Mouse (Mus musculus) hindbrain, embryonic 16.5 days (tissue): ENCODE data around the gene Echdc3. TPM values are rescaled to one million over a fixed set of nuclear protein-coding genes. Genes with fewer than 3 reads are reported as not detected.

Experiments
- ATAC-seq: fragments of 200-750 bp; cut with Nextera tagmentation; 2 replicates; pipeline ENCODE4 v1.8.0; 2017; ENCODE audit warnings: moderate TSS enrichment, moderate library complexity
- H3K27ac ChIP-seq: fragments of 300-500 bp; sonication (generic); 2 replicates; pipeline ENCODE4 v1.5.1; 2014; ENCODE audit warnings: low read depth, mild to moderate bottlenecking, control low read depth, low read length, moderate library complexity
- H3K27me3 ChIP-seq: fragments of 300-500 bp; sonication (generic); replicated peaks from 2 replicates; pipeline ENCODE4 v1.6.1; 2014; ENCODE audit warnings: low read length; ENCODE audit not compliant: control insufficient read depth, insufficient read depth
- H3K36me3 ChIP-seq: fragments of 300-500 bp; sonication (generic); 2 replicates; pipeline ENCODE4 v1.6.1; 2014; ENCODE audit warnings: mild to moderate bottlenecking, low read length, moderate library complexity, mixed read lengths; ENCODE audit not compliant: control insufficient read depth, insufficient read depth
- H3K4me1 ChIP-seq: fragments of 300-500 bp; sonication (generic); 2 replicates; pipeline ENCODE4 v1.6.1; 2014; ENCODE audit warnings: low read depth, low read length; ENCODE audit not compliant: control insufficient read depth, insufficient read depth
- H3K4me2 ChIP-seq: fragments of 300-500 bp; sonication (generic); 2 replicates; pipeline ENCODE4 v1.6.1; 2014; ENCODE audit warnings: mild to moderate bottlenecking, low read length, control low read depth, moderate library complexity
- H3K4me3 ChIP-seq: fragments of 300-500 bp; sonication (generic); 2 replicates; pipeline ENCODE4 v1.5.1; 2014; ENCODE audit warnings: mild to moderate bottlenecking, low read length, control low read depth, moderate library complexity
- H3K9ac ChIP-seq: fragments of 300-500 bp; sonication (generic); 2 replicates; pipeline ENCODE4 v1.6.1; 2014; ENCODE audit warnings: low read depth, mild to moderate bottlenecking, control low read depth, low read length, moderate library complexity
- H3K9me3 ChIP-seq: fragments of 300-500 bp; sonication (generic); 2 replicates; pipeline ENCODE4 v1.6.1; 2014; ENCODE audit warnings: mild to moderate bottlenecking, low read length, moderate library complexity; ENCODE audit not compliant: control insufficient read depth
- WGBS: fragments of 180-500 bp; shearing (Covaris S2); extraction: QIAGEN DNeasy Blood & Tissue Kit; methylation state at CpG from one replicate; pipeline ENCODE4 v1.1.7; 2014; 5-methylcytosine and 5-hydroxymethylcytosine counted together
- polyA plus RNA-seq: library from polyadenylated mRNA; unstranded; fragments of >200 nt; fragmentation: Nextera tagmentation; extraction: Ambion mirVana; gene quantifications from 2 replicates; pipeline ENCODE4 v1.2.1, GENCODE M21; 2015

Gene Echdc3
- polyA plus RNA-seq, 1 experiment from 2014 or later = 1.9 TPM

- H3K4me3 ChIP-seq = no peak overlapping the region
- ATAC-seq = no peak
- H3K4me1 ChIP-seq = no peaks in the 10 kb centered on the region
- H3K36me3 ChIP-seq = no peaks in the 10 kb centered on the region
- no peaks in the 10 kb centered on the region for H3K27me3 ChIP-seq
- H3K4me2 ChIP-seq = no peak overlapping the region
- H3K9ac ChIP-seq = no peak overlapping the region
- no peaks in the 10 kb centered on the region for H3K9me3 ChIP-seq
- 64% methylated on average over 16 of the region's 16 CpGs for WGBS
- no peak overlapping the region for H3K27ac ChIP-seq
Measured at GRCm38 (mm10) chr2:6164606-6165290, 48.1 kb downstream of the Echdc3 start.

GRCm38 (mm10) chr2:6162366-6163040 is 50.3 kb downstream of the Echdc3 start:
- H3K4me2 ChIP-seq = no peak overlapping the region
- no peaks in the 10 kb centered on the region for H3K27me3 ChIP-seq
- H3K27ac ChIP-seq = no peak overlapping the region
- no peaks in the 10 kb centered on the region for H3K36me3 ChIP-seq
- H3K9me3 ChIP-seq = no peaks in the 10 kb centered on the region
- 64% methylated on average over 6 of the region's 6 CpGs for WGBS
- ATAC-seq = no peak
- no peak overlapping the region for H3K4me3 ChIP-seq
- H3K4me1 ChIP-seq = no peaks in the 10 kb centered on the region
- no peak overlapping the region for H3K9ac ChIP-seq

GRCm38 (mm10) chr2:6159735-6160134 is 53.1 kb downstream of the Echdc3 start:
- Histone ChIP-seq H3K36me3 (no peaks in the 10 kb centered on the region), H3K27ac (no peak overlapping the region), H3K9ac (no peak overlapping the region), H3K9me3 (no peaks in the 10 kb centered on the region), H3K4me3 (no peak overlapping the region), H3K4me2 (no peak overlapping the region), H3K27me3 (no peaks in the 10 kb centered on the region), H3K4me1 (no peaks in the 10 kb centered on the region)
- 56% methylated on average over 2 of the region's 2 CpGs for WGBS
- ATAC-seq = no peak

GRCm38 (mm10) chr2:6159219-6159618 is 53.6 kb downstream of the Echdc3 start:
- no peak overlapping the region for H3K4me2 ChIP-seq
- no peak for ATAC-seq
- no peaks in the 10 kb centered on the region for H3K9me3 ChIP-seq
- H3K4me1 ChIP-seq = no peaks in the 10 kb centered on the region
- H3K36me3 ChIP-seq = no peaks in the 10 kb centered on the region
- H3K27ac ChIP-seq = no peak overlapping the region
- H3K27me3 ChIP-seq = no peaks in the 10 kb centered on the region
- no peak overlapping the region for H3K4me3 ChIP-seq
- no peak overlapping the region for H3K9ac ChIP-seq
- 91% methylated on average over 9 of the region's 9 CpGs for WGBS

- no peak for ATAC-seq
- H3K27ac ChIP-seq = no peak overlapping the region
- H3K36me3 ChIP-seq = no peaks in the 10 kb centered on the region
- H3K9ac ChIP-seq = no peak overlapping the region
- no peaks in the 10 kb centered on the region for H3K9me3 ChIP-seq
- H3K4me3 ChIP-seq = no peak overlapping the region
- 96% methylated on average over 7 of the region's 7 CpGs for WGBS
- no peaks in the 10 kb centered on the region for H3K27me3 ChIP-seq
- H3K4me2 ChIP-seq = no peak overlapping the region
- no peaks in the 10 kb centered on the region for H3K4me1 ChIP-seq
Measured at GRCm38 (mm10) chr2:6157635-6158034, 55.2 kb downstream of the Echdc3 start.

GRCm38 (mm10) chr2:6157208-6157607 is 55.6 kb downstream of the Echdc3 start:
- WGBS = 87% methylated on average over 4 of the region's 4 CpGs
- ATAC-seq = no peak
- H3K4me3 ChIP-seq = no peak overlapping the region
- H3K36me3 ChIP-seq = no peaks in the 10 kb centered on the region
- H3K4me1 ChIP-seq = no peaks in the 10 kb centered on the region
- no peaks in the 10 kb centered on the region for H3K27me3 ChIP-seq
- no peak overlapping the region for H3K27ac ChIP-seq
- no peaks in the 10 kb centered on the region for H3K9me3 ChIP-seq
- H3K9ac ChIP-seq = no peak overlapping the region
- no peak overlapping the region for H3K4me2 ChIP-seq

GRCm38 (mm10) chr2:6149801-6150200 is 63.0 kb downstream of the Echdc3 start:
- H3K36me3 ChIP-seq = no peaks in the 10 kb centered on the region
- H3K9me3 ChIP-seq = no peaks in the 10 kb centered on the region
- H3K4me2 ChIP-seq = no peak overlapping the region
- no peaks in the 10 kb centered on the region for H3K27me3 ChIP-seq
- no peaks in the 10 kb centered on the region for H3K4me1 ChIP-seq
- H3K4me3 ChIP-seq = no peak overlapping the region
- H3K9ac ChIP-seq = no peak overlapping the region
- no peak overlapping the region for H3K27ac ChIP-seq
- 96% methylated on average over 5 of the region's 5 CpGs for WGBS
- ATAC-seq = no peak

GRCm38 (mm10) chr2:6146901-6147300 is 65.9 kb downstream of the Echdc3 start:
- no peaks in the 10 kb centered on the region for H3K27me3 ChIP-seq
- H3K27ac ChIP-seq = no peak overlapping the region
- no peak overlapping the region for H3K9ac ChIP-seq
- H3K4me2 ChIP-seq = no peak overlapping the region
- no peaks in the 10 kb centered on the region for H3K9me3 ChIP-seq
- ATAC-seq = no peak
- H3K4me3 ChIP-seq = no peak overlapping the region
- 82% methylated on average over 7 of the region's 7 CpGs for WGBS
- no peaks in the 10 kb centered on the region for H3K4me1 ChIP-seq
- no peaks in the 10 kb centered on the region for H3K36me3 ChIP-seq

GRCm38 (mm10) chr2:6146257-6146656 is 66.6 kb downstream of the Echdc3 start:
- WGBS = 85% methylated on average over 4 of the region's 4 CpGs
- no peak overlapping the region for H3K4me3 ChIP-seq
- H3K9ac ChIP-seq = no peak overlapping the region

More at GRCm38 (mm10) chr2:6146257-6146656, 66.6 kb downstream of the Echdc3 start:
- Histone ChIP-seq H3K9me3 (no peaks in the 10 kb centered on the region), H3K36me3 (no peaks in the 10 kb centered on the region), H3K27ac (no peak overlapping the region), H3K4me2 (no peak overlapping the region), H3K4me1 (no peaks in the 10 kb centered on the region), H3K27me3 (no peaks in the 10 kb centered on the region)
- ATAC-seq = no peak
